Mouse (Mus musculus): Measurements from ENCODE around the gene Akt2. TPM values are rescaled to one million over a fixed set of nuclear protein-coding genes. Genes with fewer than 3 reads are reported as not detected.

The Akt2 gene
- polyA plus RNA-seq, 1 experiment = 92.3 TPM

GRCm38 (mm10) chr7:27576914-27577313, 14.4 kb upstream of the Akt2 start:
- TF ChIP-seq GATA1 (IDR thresholded peaks at IDR 0.05; ENCODE audit: low read length) = no peak

- no peak for TF ChIP-seq GATA1 (IDR thresholded peaks at IDR 0.05; ENCODE audit: low read length)
Measured at GRCm38 (mm10) chr7:27577589-27577988, 13.8 kb upstream of the Akt2 start.

DNA sequence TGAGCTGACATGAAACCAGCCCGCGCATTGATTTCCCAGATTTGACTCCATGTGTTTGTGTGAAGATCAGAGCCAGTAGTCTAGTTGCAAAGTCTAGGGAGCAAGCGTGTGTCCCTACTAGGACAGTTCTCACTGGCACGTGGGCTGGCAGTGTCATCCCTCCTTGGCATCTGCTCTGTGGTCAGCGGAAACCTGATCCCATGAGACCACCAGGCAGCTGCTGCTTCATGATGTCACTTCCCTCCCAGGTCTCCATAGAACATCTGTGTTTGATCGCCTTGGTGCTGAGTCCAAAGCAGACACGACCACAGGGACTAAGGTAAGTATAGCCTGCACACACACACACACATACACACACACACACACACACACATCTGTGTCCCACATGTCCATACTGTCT, 12.9 kb upstream of the Akt2 start:
- no peak for TF ChIP-seq GATA1 (IDR thresholded peaks at IDR 0.05; ENCODE audit: low read length)

GRCm38 (mm10) chr7:27580380-27581174, 10.8 kb upstream of the Akt2 start:
- no peak for TF ChIP-seq GATA1 (IDR thresholded peaks at IDR 0.05; ENCODE audit: low read length)

- no peak for TF ChIP-seq GATA1 (IDR thresholded peaks at IDR 0.05; ENCODE audit: low read length)
Measured at GRCm38 (mm10) chr7:27586861-27587260, 4.5 kb upstream of the Akt2 start.

GRCm38 (mm10) chr7:27587741-27588140, 3.6 kb upstream of the Akt2 start:
- TF ChIP-seq GATA1 (IDR thresholded peaks at IDR 0.05; ENCODE audit: low read length) = no peak

DNA sequence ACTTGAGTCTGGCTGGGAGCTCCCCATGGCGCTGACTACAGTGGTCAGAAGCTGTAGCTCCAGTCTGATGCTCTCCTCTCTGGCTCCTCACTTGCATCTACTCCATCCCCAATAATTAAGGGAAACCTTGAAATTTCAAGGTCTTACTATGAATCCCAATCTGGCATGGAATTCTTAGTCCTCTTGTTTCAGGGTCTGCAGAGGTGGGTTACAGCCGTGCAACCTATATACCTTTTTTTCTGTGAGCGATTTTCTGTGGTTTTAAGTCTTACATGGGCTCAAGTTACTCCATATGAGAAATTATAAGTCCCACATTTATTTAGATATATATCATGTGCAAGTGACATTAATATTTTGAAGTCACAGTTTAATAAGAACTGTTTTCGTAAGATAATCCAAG, 1.3 kb upstream of the Akt2 start:
- TF ChIP-seq GATA1 (IDR thresholded peaks at IDR 0.05; ENCODE audit: low read length) = no peak

DNA sequence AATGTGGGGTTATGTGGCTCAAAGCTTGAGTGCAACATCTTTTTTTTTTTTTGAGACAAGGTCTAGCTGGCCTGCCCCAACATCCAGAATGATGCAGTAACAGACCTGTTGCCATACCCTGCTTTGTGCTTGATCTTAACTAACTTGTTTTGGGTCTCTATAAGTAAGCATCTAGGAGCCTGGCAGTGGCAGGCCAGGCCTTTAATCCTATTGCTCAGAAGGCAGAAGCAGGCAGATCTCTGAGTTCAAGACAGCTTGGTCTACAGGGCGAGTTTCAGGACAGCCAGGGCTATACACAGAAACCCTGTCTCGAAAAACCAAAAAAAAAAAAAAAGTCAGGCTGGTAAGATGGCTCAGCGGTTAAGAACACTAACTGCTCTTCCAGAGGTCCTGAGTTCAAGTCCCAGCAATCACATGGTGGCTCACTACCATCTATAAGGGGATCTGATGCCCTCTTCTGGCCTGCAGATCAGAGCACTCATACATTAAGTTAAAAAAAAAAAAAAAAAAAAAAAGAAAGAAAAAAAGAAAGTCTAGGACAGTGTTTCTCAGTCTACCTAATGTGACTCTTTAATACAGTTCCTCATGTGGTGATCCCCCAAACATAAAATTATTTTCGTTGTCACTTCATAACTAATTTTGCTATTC, 662 bp upstream of the Akt2 start:
- TF ChIP-seq GATA1 (IDR thresholded peaks at IDR 0.05; ENCODE audit: low read length) = no peak

- no peak for TF ChIP-seq GATA1 (IDR thresholded peaks at IDR 0.05; ENCODE audit: low read length)
Measured at GRCm38 (mm10) chr7:27592217-27592929, 1.0 kb downstream of the Akt2 start.

- no peak for TF ChIP-seq GATA1 (IDR thresholded peaks at IDR 0.05; ENCODE audit: low read length)
Measured at GRCm38 (mm10) chr7:27592934-27593645, 1.7 kb downstream of the Akt2 start.

DNA sequence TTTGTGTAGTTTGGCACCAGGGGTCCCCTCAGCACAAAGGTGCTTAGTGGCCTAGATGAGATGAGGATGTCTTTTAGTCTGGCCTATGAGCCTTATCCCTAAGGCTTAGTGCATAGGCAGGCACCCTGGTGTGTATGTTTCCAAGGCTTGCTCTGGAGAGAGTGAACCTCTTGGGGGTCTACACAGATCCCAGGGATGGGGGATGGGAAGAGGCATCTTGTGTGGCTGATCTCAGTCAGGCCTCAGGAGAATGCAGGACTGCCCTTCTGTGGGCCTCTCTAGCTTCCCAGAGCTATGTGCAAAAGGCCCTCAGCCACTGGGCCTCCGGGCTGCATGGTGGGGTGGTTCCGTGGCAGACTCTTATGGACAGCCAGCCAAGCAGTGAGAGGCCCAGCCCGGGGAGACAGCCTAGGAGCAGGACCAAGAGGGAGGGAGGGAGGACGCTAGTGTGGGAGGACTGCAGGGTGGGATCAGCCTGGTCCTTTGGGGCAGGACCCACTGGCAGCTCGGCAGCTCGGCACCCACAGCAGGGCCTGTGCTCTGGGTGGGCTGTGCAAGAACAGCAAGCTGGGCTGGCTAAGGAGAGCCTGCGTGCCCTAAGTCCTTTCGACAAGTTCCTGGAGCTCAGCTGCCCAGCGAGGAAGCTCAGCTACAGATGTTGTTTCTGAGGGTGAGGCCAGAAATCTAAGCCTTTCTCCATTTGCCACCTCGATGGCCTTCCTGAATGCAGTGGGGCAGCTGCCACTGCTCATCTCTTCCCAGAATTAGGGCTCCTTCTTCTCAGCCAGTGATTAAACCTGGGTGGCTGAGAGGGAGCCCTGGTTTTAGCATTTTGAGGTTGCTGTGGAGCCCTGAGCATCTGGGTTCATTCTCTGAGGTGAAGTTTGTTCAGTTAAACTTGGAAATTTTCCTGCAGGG, 5.5 kb downstream of the Akt2 start:
- TF ChIP-seq GATA1 (IDR thresholded peaks at IDR 0.05; ENCODE audit: low read length) = no peak

DNA sequence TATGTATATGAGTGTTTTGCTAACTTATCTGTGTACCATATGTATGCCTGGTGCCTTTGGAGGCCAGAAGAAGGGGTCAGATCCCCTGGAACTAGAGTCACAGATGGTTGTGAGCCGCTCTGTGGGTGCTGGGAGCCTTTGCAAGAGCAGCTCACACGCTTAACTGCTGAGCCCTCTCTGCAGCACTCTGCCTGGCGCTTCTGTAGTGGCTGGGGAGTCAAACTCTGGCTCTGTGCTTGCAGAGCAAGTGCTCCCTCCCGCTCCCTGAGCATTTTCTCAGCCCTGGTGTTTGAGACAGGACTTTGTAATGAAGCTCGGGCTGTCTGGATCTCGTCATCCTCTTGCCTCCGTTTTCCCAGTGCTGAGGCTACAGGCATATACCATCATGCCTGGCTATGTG, 6.7 kb downstream of the Akt2 start:
- TF ChIP-seq GATA1 (IDR thresholded peaks at IDR 0.05; ENCODE audit: low read length) = no peak

DNA sequence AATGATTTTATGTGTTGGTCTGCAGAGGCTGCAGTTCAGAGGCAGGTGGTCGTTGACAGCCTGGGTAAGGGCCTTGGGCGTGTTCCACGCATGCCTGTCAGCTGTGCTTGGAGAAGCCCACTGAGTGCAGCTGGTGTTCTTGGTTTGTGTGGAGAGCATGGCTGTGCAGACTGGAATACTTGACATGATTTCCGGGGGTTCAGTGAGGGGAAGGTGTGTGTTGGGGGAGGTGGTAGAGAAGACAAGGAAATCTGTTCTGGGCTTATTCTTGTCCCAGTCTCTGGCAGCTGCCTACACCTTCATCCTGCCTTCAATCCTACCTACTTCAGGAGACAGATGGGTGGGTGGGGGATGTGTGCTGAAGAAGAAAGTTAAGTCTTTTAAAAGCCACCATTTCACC, 10.3 kb downstream of the Akt2 start:
- no peak for TF ChIP-seq GATA1 (IDR thresholded peaks at IDR 0.05; ENCODE audit: low read length)

DNA sequence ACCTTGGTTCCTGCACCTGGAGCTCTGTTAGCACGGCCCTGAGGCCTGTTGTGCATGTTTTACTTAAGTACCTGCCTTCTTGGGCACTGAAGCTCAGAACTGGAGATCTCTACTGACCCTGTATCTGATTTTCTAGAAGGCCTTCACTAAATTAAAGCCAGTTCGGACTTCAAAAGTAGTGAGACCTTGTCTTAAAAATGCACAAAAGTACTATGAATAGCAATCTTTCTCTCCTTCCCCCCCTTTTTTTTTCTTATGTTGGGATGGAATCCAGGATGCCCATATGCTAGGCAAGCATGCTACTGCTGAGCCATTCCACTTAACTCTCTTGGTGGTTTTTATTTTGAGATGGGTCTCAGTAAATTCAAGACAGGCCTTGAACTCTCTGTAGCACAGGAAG, 10.8 kb downstream of the Akt2 start:
- TF ChIP-seq GATA1 (IDR thresholded peaks at IDR 0.05; ENCODE audit: low read length) = no peak

DNA sequence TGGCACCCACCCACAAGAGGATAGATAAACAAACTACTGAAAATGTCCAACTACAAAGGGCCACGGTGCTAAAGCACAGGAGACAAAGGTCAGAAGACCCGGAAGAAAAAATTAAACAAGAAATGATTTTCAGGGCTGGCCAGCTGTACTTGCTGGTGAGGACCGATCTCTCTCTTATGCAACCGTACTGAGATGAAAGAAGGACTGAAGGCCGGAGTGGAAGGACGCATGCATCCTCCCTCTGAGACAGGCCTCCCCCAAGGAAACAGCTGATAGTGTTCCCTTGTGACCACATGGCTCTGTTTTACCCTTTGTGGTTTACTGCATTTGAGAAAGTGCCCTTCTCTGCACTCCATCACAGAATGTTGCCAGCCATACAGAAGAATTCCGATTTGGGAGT, 11.5 kb downstream of the Akt2 start:
- no peak for TF ChIP-seq GATA1 (IDR thresholded peaks at IDR 0.05; ENCODE audit: low read length)
